Mouse (Mus musculus) spleen, adult 2 months (tissue): ENCODE results near the gene Rfx5.

Experiments
- CTCF ChIP-seq: fragments of 200-500 bp; IDR thresholded peaks from 2 replicates; pipeline ENCODE4 v1.5.1; 2011; ENCODE audit warnings: mild to moderate bottlenecking, inconsistent platforms; ENCODE audit not compliant: insufficient read depth, insufficient read length, insufficient replicate concordance; ENCODE audit errors: extremely low read depth
- POLR2A ChIP-seq: fragments of 200-500 bp; IDR thresholded peaks from 2 replicates; pipeline ENCODE4 v1.6.1; 2011; ENCODE audit warnings: low read depth, low read length, inconsistent platforms

- TF ChIP-seq POLR2A (no peak), CTCF (no peak)
These were observed 4.2 kb upstream of the Rfx5 start for GRCm38 (mm10) chr3:94949645-94950044.
